Mouse (Mus musculus): ENCODE results near the gene Grm7. TPM values are rescaled to one million over a fixed set of nuclear protein-coding genes. Genes with fewer than 3 reads are reported as not detected.

Gene Grm7
- polyA plus RNA-seq, 1 experiment: 0.69 TPM

DNA sequence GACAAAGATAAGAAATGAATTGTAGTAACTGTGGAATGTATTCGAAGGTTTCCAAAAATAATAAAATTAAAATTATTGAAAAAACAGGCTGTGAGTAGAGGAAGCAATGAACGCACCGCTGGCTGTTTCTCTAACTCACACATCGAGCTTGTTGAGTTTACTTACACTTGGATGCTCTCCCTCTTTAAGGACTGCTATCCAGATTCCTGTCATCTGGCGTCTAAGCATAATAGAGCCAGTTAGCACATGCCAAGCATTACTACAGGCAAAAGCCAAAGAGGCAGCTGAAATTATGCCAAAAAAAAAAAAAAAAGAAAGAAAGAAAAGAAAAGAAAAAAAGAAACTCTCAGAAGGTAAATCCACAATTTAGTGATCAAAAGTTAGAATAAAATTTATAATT, 609.8 kb downstream of the Grm7 start:
- TF ChIP-seq CTCF (conservative IDR thresholded peaks at IDR 0.05; ENCODE audit: insufficient read depth, insufficient read length, low read depth, low read length): no peak
- no peak for TF ChIP-seq POLR2A (IDR thresholded peaks at IDR 0.05; ENCODE audit: low read depth, low read length)
- DNase-seq: peak; percentile 17
- no peak overlapping the region for H3K27ac ChIP-seq (ENCODE audit: insufficient read depth, low read depth, low read length)
- H3K4me3 ChIP-seq (ENCODE audit: insufficient read depth, low read depth, low read length): no peak overlapping the region
- no peaks in the 10 kb centered on the region for H3K27me3 ChIP-seq (replicated peaks; ENCODE audit: control insufficient read depth, insufficient read depth, low read length)
- no peaks in the 10 kb centered on the region for H3K4me1 ChIP-seq (ENCODE audit: control insufficient read depth, insufficient read depth, low read length)
- no peaks in the 10 kb centered on the region for H3K36me3 ChIP-seq (ENCODE audit: control insufficient read depth, insufficient read depth, low read length)
- 79% methylated on average over 5 of the region's 5 CpGs for WGBS

- peak; percentile 10 for DNase-seq
- no peaks in the 10 kb centered on the region for H3K27me3 ChIP-seq (replicated peaks; ENCODE audit: control insufficient read depth, insufficient read depth, low read length)
- no peaks in the 10 kb centered on the region for H3K36me3 ChIP-seq (ENCODE audit: control insufficient read depth, insufficient read depth, low read length)
- no peaks in the 10 kb centered on the region for H3K4me1 ChIP-seq (ENCODE audit: control insufficient read depth, insufficient read depth, low read length)
- TF ChIP-seq CTCF (conservative IDR thresholded peaks at IDR 0.05; ENCODE audit: insufficient read depth, insufficient read length, low read depth, low read length) (no peak), POLR2A (IDR thresholded peaks at IDR 0.05; ENCODE audit: low read depth, low read length) (no peak)
- 74% methylated on average over 3 of the region's 3 CpGs for WGBS
- no peak overlapping the region for H3K27ac ChIP-seq (ENCODE audit: insufficient read depth, low read depth, low read length)
- H3K4me3 ChIP-seq (ENCODE audit: insufficient read depth, low read depth, low read length): no peak overlapping the region
These were observed 611.6 kb downstream of the Grm7 start for GRCm38 (mm10) chr6:111256939-111257338.

- WGBS: 81% methylated on average over 3 of the region's 3 CpGs
These were observed 612.9 kb downstream of the Grm7 start for GRCm38 (mm10) chr6:111258256-111258655.

DNA sequence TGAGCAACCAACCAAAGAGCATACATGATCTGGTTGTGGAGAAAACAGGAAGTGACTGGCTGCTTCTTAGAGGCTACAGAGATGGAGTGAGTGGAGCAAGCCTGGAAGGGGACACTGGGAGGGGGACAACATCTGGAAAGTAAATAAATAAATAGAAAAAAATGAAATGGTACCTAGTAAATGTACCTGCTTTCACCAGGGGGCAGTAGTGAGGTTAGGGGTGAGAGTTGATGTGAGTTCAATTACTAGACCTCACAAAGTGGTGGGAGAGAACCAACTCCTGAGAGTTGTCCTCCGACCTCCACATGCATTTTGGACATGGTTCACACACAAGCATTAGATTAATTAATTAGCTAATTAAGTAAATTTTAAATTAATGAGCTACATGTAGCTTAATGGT, 615.8 kb downstream of the Grm7 start:
- Histone ChIP-seq H3K4me1 (ENCODE audit: control insufficient read depth, insufficient read depth, low read length) (no peaks in the 10 kb centered on the region), H3K27ac (ENCODE audit: insufficient read depth, low read depth, low read length) (no peak overlapping the region), H3K4me3 (ENCODE audit: insufficient read depth, low read depth, low read length) (no peak overlapping the region), H3K36me3 (ENCODE audit: control insufficient read depth, insufficient read depth, low read length) (no peaks in the 10 kb centered on the region), H3K27me3 (replicated peaks; ENCODE audit: control insufficient read depth, insufficient read depth, low read length) (no peaks in the 10 kb centered on the region)
- TF ChIP-seq CTCF (conservative IDR thresholded peaks at IDR 0.05; ENCODE audit: insufficient read depth, insufficient read length, low read depth, low read length) (no peak), POLR2A (IDR thresholded peaks at IDR 0.05; ENCODE audit: low read depth, low read length) (no peak)
- WGBS: 80% methylated on average over 1 of the region's 1 CpGs
- no peak for DNase-seq

More at GRCm38 (mm10) chr6:111258256-111258655, 612.9 kb downstream of the Grm7 start:
- no peak overlapping the region for H3K27ac ChIP-seq (ENCODE audit: insufficient read depth, low read depth, low read length)
- H3K4me3 ChIP-seq (ENCODE audit: insufficient read depth, low read depth, low read length): no peak overlapping the region
- no peaks in the 10 kb centered on the region for H3K27me3 ChIP-seq (replicated peaks; ENCODE audit: control insufficient read depth, insufficient read depth, low read length)
- no peak for TF ChIP-seq CTCF (conservative IDR thresholded peaks at IDR 0.05; ENCODE audit: insufficient read depth, insufficient read length, low read depth, low read length)
- TF ChIP-seq POLR2A (IDR thresholded peaks at IDR 0.05; ENCODE audit: low read depth, low read length): no peak
- H3K4me1 ChIP-seq (ENCODE audit: control insufficient read depth, insufficient read depth, low read length): no peaks in the 10 kb centered on the region
- no peaks in the 10 kb centered on the region for H3K36me3 ChIP-seq (ENCODE audit: control insufficient read depth, insufficient read depth, low read length)
- DNase-seq: no peak

DNA sequence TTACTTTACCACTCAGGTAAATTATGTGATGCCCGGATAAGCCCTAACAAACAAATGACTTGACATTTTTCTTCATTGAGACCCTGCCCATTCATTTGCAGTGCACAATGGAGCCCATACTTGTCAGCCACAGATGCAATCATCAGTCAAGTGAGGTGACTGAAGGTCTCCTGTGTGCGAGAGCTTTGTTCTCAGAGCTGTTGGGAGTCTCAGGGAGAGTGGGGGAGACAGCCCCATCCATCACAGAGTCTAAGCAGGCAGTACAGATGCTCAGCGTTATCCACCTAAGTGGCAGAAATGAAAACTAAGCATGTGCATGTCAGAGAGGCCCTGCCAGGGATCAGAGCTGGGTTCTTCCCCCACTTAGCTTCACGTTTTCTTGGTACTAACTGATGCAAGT, 631.3 kb downstream of the Grm7 start:
- no peak for TF ChIP-seq POLR2A (IDR thresholded peaks at IDR 0.05; ENCODE audit: low read depth, low read length)
- no peak for TF ChIP-seq CTCF (conservative IDR thresholded peaks at IDR 0.05; ENCODE audit: insufficient read depth, insufficient read length, low read depth, low read length)
- H3K4me1 ChIP-seq (ENCODE audit: control insufficient read depth, insufficient read depth, low read length): no peaks in the 10 kb centered on the region
- H3K36me3 ChIP-seq (ENCODE audit: control insufficient read depth, insufficient read depth, low read length): no peaks in the 10 kb centered on the region
- 45% methylated on average over 4 of the region's 4 CpGs for WGBS
- H3K27me3 ChIP-seq (replicated peaks; ENCODE audit: control insufficient read depth, insufficient read depth, low read length): no peaks in the 10 kb centered on the region
- H3K27ac ChIP-seq (ENCODE audit: insufficient read depth, low read depth, low read length): no peak overlapping the region
- H3K4me3 ChIP-seq (ENCODE audit: insufficient read depth, low read depth, low read length): no peak overlapping the region
- no peak for DNase-seq

DNA sequence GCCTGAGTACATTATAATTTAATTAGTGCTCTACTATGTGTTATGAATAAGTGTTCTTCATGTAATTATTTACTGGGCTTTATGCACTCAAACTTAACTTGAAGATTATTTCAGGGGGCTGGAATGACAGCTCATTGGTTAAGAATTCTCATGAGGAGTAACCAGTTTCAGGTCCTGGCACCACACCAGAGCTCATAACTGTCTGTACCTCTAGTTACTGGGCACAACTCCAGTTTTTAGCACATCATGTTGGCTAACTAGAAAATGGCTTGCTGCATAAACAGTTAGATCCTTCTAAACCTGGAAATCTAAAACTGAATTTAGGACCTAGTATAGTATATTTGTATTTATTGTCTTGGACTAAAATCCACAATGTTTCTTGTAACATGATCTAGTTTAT, 633.1 kb downstream of the Grm7 start:
- H3K36me3 ChIP-seq (ENCODE audit: control insufficient read depth, insufficient read depth, low read length): no peaks in the 10 kb centered on the region

DNA sequence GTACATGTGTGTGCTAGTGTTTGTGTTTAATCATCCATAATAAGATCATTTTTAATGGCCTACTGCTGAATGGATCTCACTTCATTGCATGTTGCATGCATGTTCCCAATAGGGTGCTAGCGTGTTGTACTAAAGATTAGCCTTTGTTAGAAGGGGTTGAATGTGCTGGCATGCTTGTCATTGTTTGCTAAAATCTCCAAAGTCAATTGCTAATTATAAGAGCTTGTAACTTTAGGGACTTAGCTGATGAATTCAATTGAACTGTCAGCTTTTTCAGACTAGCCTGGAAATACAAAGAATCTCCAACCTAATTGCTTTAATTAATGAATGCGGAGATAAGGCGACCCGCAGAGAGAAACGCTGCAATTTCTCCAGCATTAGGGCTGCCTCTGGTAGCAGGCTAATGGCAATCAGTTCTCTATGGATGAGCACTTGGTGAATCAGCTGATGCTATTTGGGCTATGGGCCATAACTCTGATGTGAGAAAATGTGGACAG, 648.2 kb downstream of the Grm7 start:
- H3K27ac ChIP-seq (ENCODE audit: insufficient read depth, low read depth, low read length): no peak overlapping the region
- H3K4me1 ChIP-seq (ENCODE audit: control insufficient read depth, insufficient read depth, low read length): no peaks in the 10 kb centered on the region
- no peaks in the 10 kb centered on the region for H3K27me3 ChIP-seq (replicated peaks; ENCODE audit: control insufficient read depth, insufficient read depth, low read length)
- H3K36me3 ChIP-seq (ENCODE audit: control insufficient read depth, insufficient read depth, low read length): no peaks in the 10 kb centered on the region
- 79% methylated on average over 5 of the region's 5 CpGs for WGBS
- DNase-seq: no peak
- no peak overlapping the region for H3K4me3 ChIP-seq (ENCODE audit: insufficient read depth, low read depth, low read length)
- TF ChIP-seq CTCF (conservative IDR thresholded peaks at IDR 0.05; ENCODE audit: insufficient read depth, insufficient read length, low read depth, low read length) (no peak), POLR2A (IDR thresholded peaks at IDR 0.05; ENCODE audit: low read depth, low read length) (no peak)

More for the DNA sequence above, 633.1 kb downstream of the Grm7 start:
- Histone ChIP-seq H3K4me1 (ENCODE audit: control insufficient read depth, insufficient read depth, low read length) (no peaks in the 10 kb centered on the region), H3K4me3 (ENCODE audit: insufficient read depth, low read depth, low read length) (no peak overlapping the region), H3K27me3 (replicated peaks; ENCODE audit: control insufficient read depth, insufficient read depth, low read length) (no peaks in the 10 kb centered on the region), H3K27ac (ENCODE audit: insufficient read depth, low read depth, low read length) (no peak overlapping the region)
- DNase-seq: no peak
- TF ChIP-seq CTCF (conservative IDR thresholded peaks at IDR 0.05; ENCODE audit: insufficient read depth, insufficient read length, low read depth, low read length): no peak
- no peak for TF ChIP-seq POLR2A (IDR thresholded peaks at IDR 0.05; ENCODE audit: low read depth, low read length)
